Mouse (Mus musculus) thymus, postnatal 25 days (tissue): Measurements from ENCODE around the gene C130032M10Rik.

ENCODE experiments used
- DNase-seq: peaks from one replicate; pipeline ENCODE4 v3.0.0; 2022

Gene C130032M10Rik

DNA sequence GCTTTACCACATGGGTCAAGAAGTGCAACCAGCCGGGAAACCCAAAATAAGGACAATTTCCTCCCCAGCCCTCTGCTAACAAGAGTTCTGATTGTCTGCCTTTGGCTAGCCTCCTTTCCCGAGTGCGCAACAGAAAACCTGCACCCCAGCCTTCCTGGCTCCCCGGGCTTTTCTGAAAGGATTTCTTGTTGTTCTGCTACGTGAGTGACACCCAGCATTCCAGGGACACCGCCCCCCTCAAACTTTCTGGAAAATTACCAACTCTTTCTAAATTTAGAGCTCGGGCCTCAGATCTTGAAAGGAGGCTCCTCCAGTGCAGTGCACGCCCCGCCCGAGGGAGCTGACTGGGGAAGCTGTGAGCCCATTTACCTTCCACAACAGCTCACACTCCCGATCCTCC is at the start of gene C130032M10Rik:
Gene C130032M10Rik (plus strand): TSS at position 334 of the 400 bp plus-strand sequence.
- no peak for DNase-seq

DNA sequence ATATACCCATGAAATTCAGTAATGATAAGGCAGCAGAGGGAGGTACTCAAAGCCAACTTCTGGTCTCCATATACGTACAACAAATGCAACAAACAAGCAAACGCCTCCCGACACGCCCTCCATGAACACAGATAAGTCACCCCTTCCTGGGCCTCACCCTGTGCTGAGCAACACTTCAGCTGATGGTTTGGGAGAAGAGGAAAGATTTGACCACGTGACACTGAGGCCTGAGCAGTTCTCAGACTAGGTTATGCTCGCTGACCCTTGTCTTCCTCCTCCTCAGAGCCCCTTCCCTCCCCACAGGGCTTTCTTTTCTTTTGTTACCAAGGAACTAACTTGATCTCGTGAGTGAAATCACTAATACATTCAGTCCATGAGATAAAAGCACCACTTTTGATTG is 48.6 kb upstream of the C130032M10Rik start:
- no peak for DNase-seq

- DNase-seq = no peak
These were observed 47.3 kb upstream of the C130032M10Rik start for GRCm38 (mm10) chr9:114468217-114468616.

DNA sequence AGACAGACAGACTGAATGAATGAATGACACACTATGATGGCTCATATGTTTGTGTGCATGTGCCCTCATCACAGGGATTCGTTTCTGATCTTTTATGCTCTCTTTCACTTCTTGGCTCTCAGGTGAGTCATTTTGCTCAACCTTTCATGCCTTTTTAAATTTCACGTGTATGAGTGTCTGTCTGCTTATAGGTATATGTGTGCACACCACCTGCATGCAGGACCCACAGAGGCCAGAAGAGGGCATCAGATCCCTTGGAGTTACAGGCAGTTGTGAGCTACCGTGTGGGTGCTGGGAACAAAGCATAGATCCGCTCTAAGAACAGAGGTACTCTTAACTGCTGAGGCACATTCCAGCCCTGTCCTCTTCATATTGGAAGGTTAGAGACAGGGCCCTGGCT is 46.8 kb upstream of the C130032M10Rik start:
- no peak for DNase-seq

DNA sequence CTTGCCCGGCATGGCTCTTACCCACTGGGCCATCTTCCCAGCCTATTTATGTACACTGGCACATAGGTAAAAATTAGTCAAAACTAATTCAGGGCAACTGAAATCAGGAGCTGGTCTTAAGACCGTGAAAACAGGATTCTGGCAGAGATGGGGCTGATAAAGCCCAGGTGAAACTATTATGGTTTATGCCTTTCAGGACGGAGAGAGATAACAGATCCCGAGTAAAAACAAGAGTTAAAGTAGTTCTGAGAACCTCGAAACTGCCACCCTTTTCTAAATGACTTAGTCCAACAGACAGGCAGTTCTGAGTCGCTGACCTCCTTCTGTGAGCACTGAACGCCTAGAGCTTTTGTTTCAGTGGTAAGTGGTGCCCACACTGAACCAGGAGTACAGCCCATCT is 43.6 kb upstream of the C130032M10Rik start:
- no peak for DNase-seq

DNA sequence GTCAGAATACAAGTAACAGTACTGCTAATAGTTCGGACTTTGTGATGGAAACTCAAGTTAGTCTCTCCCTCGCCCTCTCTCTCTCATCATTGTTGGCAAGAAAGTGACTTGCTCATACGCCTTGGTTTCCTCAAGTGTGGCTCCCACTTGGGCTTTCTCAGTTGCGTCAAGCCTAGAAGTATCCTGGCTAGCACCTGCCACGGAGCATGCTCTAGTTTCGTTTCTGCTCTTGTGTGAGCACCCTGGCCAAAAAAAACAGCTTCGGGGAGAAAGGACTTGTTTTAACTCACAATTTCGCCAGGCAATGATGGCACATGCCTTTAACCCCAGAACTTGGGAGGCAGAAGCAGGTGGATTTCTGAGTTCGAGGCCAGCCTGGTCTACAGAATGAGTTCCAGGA is 38.5 kb upstream of the C130032M10Rik start:
- no peak for DNase-seq

DNA sequence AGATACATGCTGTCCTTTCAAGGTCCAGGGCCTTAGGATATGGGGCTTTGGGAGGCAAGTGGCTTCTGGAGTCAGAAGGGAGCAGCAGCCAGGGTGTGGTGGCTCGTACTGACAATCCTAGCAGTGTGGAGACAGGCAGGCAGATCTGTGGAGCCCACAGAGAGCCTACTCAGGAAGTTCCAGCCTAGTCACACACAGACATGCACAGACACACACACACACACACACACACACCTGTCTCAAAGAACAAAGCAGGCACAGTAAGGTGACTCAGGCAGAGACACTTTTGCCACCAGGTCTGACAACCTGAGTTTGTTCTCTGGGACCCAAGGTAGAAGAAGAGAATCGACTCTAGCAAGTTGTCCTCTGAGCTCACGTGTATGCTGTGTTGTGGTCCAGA is 34.6 kb upstream of the C130032M10Rik start:
- DNase-seq = no peak

DNA sequence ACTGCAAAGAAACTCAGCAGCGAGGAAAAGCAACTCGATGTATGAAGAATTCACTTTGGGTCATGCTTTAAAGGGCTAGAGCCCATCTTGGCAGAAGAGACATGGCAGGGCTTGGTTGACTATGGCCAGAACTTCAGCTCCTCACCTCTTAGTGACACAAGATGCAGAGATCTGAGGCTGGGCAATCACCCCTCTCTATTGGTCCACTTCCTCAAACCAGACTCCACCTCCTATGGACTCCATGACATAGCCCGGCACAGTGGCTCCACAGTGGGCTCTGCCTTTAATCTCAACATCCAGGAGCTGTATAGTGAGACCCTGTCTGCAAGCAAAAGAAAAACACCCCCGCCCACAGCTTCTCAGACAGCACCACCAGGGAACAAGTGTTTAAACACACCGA is 30.7 kb upstream of the C130032M10Rik start:
- no peak for DNase-seq

DNA sequence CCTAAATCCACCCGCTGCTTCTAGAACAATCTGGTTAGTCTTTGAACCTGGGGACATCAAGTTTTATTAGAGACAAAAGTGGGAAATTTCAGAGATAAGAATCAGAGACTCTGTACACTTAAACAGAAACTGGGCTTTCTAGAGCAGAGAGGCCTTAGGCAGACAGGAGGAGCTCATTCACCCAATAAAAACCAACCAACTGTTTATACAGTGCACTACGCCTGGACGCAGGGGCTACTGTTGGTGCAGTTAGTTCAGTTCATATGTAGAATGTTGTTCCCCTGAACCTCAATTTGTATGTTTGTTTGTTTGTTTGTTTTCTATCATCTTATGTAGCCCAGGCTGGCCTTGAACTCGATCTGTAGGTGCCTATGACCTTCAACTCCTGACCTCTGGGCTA is 28.7 kb upstream of the C130032M10Rik start:
- DNase-seq = no peak

DNA sequence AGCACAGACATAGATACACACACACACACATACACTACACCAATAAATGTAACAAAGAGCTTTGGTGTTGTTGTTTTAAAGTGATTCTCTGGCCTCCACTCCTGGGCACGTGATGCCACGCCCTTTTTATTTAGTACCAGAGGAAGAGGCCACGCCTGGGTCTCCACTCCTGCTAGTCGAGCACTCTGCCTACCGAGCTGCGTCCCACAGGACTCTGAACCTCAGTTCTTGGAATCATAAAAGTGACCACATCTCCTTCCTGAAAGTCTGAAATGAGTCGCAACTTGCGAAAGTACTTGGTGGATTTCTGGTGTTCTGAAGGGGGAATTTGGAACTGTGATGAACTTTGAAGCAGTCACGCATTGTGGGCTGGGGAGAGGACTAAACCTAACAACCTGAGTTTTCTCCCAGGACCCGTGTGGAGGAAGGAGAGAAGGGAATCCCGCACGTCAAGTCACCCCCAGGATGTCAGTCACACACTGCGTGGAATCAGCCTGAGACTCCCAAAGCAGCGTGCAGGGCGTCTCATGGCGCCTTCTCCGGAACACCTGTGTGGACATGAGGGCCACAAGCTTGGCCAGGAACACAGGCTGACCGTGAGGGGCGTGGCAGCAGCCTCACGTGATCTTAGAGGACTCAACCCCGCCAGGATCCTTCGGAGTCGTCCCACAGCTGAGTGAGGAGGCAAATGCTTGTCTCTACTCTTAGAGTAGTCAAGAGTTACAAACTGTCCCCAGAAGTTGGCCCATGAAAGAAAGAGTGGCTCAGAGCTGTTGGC is 27.8 kb upstream of the C130032M10Rik start:
- DNase-seq = no peak

GRCm38 (mm10) chr9:114496469-114496868 is 19.0 kb upstream of the C130032M10Rik start:
- peak; percentile 61 for DNase-seq

DNA sequence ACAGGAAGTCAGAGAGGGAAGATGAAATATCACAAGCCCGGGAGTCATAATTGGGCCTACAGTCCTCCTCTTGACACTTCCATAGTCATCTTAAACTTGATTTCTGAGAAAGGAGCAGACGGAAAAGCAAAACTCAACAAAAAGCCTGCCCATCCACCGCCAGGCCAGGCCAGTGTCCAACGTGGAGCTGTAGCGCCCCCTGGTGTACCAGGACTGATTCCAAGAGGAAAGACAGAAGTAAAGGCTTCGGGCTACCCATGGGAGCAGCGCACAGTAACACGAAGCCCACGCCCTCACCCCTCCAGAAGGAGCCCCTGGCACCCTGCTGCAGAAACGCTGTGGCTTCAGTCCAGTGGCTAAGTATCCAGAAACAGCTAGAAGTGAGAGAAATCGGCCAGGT is 17.3 kb upstream of the C130032M10Rik start:
- peak; percentile 93 for DNase-seq

GRCm38 (mm10) chr9:114499783-114500515 is 15.5 kb upstream of the C130032M10Rik start:
- peak; percentile 71 for DNase-seq

DNA sequence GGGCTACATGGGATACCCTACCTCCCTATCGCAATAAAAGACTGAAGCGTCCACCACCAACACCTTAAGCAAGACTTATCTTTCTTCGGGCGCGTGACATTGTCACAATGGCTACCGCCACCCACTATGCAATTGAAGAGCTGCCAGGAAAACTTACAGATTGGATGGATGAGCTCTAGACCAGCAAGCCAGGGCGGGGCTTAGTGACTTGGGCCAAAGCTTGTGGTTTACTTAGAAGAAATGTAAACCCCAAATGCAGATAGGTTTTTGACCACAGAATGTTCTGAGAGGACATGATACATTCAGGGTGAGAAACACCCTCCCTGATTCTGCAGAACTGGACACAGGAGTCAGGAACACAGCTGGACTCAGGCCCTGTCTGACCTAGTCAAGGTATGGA is 14.4 kb upstream of the C130032M10Rik start:
- no peak for DNase-seq

DNA sequence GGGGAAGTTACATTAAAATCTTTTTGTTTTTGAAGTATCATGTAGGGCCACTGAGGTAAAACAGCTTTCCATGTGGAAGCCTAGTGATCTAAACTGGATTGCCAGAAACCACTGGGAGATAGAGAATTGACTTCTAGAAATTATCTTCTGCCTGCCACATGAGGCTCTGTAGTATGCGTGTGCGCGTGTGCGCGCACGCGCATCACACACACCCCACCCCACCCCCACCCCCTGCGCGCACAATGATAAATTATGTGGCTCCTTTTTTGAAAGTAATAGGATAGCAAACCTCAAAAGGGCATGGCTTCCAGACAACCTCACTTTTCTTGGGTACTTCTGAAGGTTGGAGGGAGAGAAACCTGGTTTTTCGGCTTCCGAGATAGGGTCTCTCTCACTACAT is 13.6 kb upstream of the C130032M10Rik start:
- no peak for DNase-seq

- DNase-seq = no peak
These were observed 12.6 kb upstream of the C130032M10Rik start for GRCm38 (mm10) chr9:114502711-114503427.

DNA sequence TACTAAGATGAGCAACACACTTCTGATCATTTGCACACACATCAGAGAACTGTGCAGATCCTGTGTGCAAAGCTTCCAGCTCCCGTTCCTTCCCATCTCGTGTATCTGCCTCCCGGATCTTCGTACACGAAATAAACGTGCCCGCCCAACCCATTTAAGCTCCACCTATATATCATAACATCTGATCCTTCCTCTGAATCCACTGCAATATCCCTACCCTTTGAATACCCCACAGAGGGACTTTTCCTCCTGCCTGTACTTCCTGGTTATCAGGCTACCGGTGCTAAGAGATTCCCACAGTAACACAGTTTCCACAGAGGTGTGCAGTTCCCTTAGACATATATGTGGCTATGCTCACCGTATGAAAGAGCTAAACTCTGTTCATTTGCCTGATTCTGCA is 10.7 kb upstream of the C130032M10Rik start, which contains the start of gene Ccr4:
Gene Ccr4 (minus strand): TSS at position 101 of the 400 bp plus-strand sequence.
- DNase-seq = no peak

DNA sequence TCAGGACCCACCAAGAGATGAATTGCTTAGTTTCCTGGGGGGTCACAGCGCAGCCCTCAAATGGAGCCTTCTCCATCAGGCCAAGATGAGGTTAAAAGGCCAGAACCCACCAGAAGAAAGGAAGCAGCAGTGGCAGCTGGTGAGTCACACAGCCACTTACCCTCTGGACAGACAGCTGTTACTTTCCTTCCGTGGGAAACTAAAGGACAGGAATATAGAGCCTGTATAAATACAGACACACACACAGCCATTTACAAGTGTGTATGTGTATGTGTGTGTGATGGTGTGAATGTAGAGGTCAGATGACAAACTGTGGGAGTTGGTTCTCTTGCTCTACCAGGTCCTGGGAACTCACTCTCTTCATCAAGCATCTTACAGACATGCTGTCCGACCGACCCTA is 8.9 kb upstream of the C130032M10Rik start:
- DNase-seq = no peak

DNA sequence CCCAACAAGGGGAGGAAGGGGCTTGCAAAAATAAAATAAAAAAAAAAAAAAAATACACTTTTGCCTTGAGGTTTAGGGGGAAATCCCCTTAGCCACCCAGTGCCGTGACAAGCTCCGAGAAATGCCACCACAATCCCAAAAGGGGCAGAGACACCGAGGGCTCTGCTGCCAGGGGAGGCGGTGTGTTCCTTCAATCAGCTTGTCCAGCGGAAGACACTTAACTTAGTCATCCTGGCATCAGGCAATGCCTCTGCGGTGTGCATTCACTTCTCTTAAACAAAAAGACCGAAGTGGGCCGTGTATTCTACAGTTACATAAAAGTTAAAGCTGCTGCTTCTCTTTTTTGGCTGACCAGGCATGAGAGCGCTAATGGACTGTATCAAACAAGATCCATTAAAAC is 8.1 kb upstream of the C130032M10Rik start:
- no peak for DNase-seq

DNA sequence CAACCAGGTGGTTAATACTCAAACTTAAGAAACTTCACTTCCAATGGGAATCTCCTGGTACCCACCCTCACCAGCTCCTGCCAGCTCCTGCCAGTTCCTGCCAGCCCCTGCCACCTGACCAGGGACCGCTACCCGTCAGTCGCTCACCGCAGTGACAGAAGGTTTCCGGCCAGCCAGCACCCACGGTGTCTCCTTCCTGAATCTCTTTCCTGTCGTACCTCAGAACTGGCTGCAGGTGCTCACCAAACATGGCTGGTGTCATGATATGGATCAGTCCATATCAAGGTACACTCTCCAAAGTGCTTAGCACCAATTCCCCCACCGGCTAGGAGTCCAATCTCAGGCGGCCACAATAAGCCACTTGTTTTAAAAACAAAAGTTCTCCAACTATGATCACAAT is 5.7 kb upstream of the C130032M10Rik start:
- DNase-seq = peak; percentile 69

DNA sequence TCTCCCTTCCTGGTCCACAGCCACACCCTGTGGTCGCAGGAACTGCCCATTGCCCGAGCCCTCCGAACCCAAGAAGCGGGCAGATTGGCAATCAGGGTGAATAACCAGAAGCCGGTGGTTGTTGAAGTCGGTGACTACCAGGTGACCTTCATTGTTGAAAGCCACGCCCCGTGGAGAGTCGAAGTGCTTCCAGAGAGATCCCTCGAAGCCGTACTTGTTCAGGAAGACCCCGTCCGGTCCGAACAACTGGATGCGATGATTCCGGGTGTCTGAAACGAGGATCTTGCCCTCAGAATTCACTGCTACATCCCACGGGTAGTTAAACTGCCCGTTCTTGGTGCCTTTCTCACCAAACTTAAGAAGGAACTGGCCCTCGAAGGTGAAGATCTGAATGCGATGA is 2.7 kb upstream of the C130032M10Rik start:
- no peak for DNase-seq

- DNase-seq = no peak
These were observed 2.5 kb downstream of the C130032M10Rik start for GRCm38 (mm10) chr9:114517924-114518497.

GRCm38 (mm10) chr9:114518812-114519477 is 3.4 kb downstream of the C130032M10Rik start:
- no peak for DNase-seq
